Mouse (Mus musculus) embryonic facial prominence, embryonic 14.5 days (tissue): ENCODE results near the gene Cntfr. TPM values are rescaled to one million over a fixed set of nuclear protein-coding genes. Genes with fewer than 3 reads are reported as not detected.
A peak's percentile ranks its signal among the peaks of the same experiment; 100 is the strongest.

Experiments
- ATAC-seq: fragments of 200-750 bp; cut with Nextera tagmentation; 2 replicates; pipeline ENCODE4 v1.8.0; 2017; ENCODE audit warnings: low read depth, moderate number of reproducible peaks, moderate TSS enrichment
- DNase-seq: peaks from one replicate; pipeline ENCODE4 v3.0.0-alpha.2; 2015; ENCODE audit warnings: low spot score
- H3K27ac ChIP-seq: fragments of 300-500 bp; sonication (generic); replicated peaks from 2 replicates; pipeline ENCODE4 v1.5.1; 2014; ENCODE audit warnings: low read depth, mild to moderate bottlenecking, low read length, moderate library complexity
- H3K27me3 ChIP-seq: fragments of 300-500 bp; sonication (generic); replicated peaks from 2 replicates; pipeline ENCODE4 v1.6.1; 2014; ENCODE audit warnings: low read length; ENCODE audit not compliant: control insufficient read depth, insufficient read depth
- H3K36me3 ChIP-seq: fragments of 300-500 bp; sonication (generic); 2 replicates; pipeline ENCODE4 v1.6.1; 2014; ENCODE audit warnings: low read length, mixed read lengths; ENCODE audit not compliant: control insufficient read depth, insufficient read depth
- H3K4me1 ChIP-seq: fragments of 300-500 bp; sonication (generic); 2 replicates; pipeline ENCODE4 v1.6.1; 2014; ENCODE audit warnings: antibody characterized with exemption, low read length; ENCODE audit not compliant: control insufficient read depth, insufficient read depth
- H3K4me2 ChIP-seq: fragments of 300-500 bp; sonication (generic); 2 replicates; pipeline ENCODE4 v1.6.1; 2014; ENCODE audit warnings: low read depth, mild to moderate bottlenecking, low read length, moderate library complexity, mixed read lengths
- H3K4me3 ChIP-seq: fragments of 300-500 bp; sonication (generic); 2 replicates; pipeline ENCODE4 v1.5.1; 2014; ENCODE audit warnings: low read depth, mild to moderate bottlenecking, low read length
- H3K9ac ChIP-seq: fragments of 300-500 bp; sonication (generic); 2 replicates; pipeline ENCODE4 v1.6.1; 2014; ENCODE audit warnings: low read depth, mild to moderate bottlenecking, low read length, moderate library complexity, mixed read lengths
- H3K9me3 ChIP-seq: fragments of 300-500 bp; sonication (generic); 2 replicates; pipeline ENCODE4 v1.6.1; 2016; ENCODE audit warnings: low read length; ENCODE audit not compliant: control insufficient read depth
- WGBS: fragments of 180-500 bp; shearing (Covaris S2); extraction: QIAGEN DNeasy Blood & Tissue Kit; methylation state at CpG from one replicate; pipeline ENCODE4 v1.1.7; 2014; 5-methylcytosine and 5-hydroxymethylcytosine counted together
- polyA plus RNA-seq: library from polyadenylated mRNA; unstranded; fragments of >200 nt; fragmentation: Nextera tagmentation; extraction: Ambion mirVana; gene quantifications from 2 replicates; pipeline ENCODE4 v1.2.1, GENCODE M21; 2014

The Cntfr gene
- polyA plus RNA-seq, 1 experiment from 2014 or later, result 12.8 TPM

DNA sequence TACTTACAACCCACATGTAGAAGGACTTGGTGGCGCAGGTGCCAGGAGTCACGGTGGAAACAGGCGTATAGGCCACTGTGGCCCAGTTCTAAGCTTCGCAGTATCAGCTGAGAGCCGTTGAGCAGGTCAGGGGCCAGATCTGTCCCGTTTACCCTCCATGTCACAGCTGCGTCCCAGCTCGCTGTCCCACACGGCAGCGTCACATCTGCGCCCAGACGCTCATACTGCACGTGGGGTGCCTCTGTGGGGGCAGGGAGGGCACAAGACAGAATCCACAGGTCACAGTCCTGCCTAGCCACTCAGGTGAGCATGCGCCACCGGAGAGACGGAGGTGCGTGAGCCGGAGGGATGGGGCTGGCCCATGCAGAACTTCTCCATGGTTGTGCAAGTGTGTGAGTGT lies 26.1 kb downstream of the Cntfr start:
- H3K9ac ChIP-seq, result no peak overlapping the region
- H3K27ac ChIP-seq, result no peak overlapping the region
- DNase-seq (no peak), ATAC-seq (no peak)
- no peak overlapping the region for H3K4me2 ChIP-seq
- 84% methylated on average over 18 of the region's 18 CpGs for WGBS
- no peak overlapping the region for H3K4me3 ChIP-seq
- H3K36me3 ChIP-seq, result no peaks in the 10 kb centered on the region; the same call in 1 of the 2 replicates
- H3K27me3 ChIP-seq, result no peaks in the 10 kb centered on the region
- H3K4me1 ChIP-seq, result peaks cover 10% of the 10 kb centered on the region; the same call in 1 of the 2 replicates
- H3K9me3 ChIP-seq, result no peaks in the 10 kb centered on the region

GRCm38 (mm10) chr4:41666646-41667045 lies 30.2 kb downstream of the Cntfr start:
- Histone ChIP-seq H3K4me2 (no peak overlapping the region), H3K27me3 (no peaks in the 10 kb centered on the region), H3K9ac (no peak overlapping the region), H3K27ac (no peak overlapping the region), H3K9me3 (no peaks in the 10 kb centered on the region), H3K4me3 (no peak overlapping the region), H3K36me3 (peaks cover 4% of the 10 kb centered on the region), H3K4me1 (peaks cover 23% of the 10 kb centered on the region)
- 72% methylated on average over 10 of the region's 11 CpGs for WGBS
- DNase-seq (no peak), ATAC-seq (no peak)

DNA sequence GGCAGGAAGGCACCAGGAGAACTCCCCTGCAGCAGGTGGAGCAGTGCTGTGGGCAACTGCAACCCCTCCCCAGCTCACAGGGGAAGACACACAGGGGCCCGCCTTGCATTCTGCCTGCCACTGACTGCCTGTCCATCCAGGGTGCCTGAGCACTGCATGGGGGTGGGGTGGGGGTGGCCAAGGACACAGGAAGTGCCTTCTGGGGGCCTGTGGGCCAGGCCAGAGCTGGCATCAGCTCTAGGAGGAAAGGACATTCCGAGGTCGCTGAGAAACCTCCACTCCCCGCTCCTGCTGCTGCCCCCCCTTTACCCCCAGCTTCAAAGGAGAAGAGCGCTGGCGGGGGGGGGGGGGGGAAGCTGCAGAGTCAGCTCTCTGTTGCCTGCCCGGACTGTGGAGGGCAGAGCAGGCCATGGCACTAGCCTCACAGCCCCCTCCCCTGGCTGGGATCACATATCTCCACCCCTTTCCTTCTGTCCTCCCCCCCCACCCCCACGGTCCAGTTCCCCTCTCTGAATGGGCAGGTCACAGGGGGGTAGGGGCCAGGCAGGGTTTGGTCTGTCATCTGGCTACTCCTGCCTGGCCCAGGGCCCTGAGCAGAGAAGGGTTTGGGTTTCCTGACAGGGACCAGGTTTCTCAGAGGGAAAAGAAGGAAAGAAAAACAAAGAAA lies 31.7 kb downstream of the Cntfr start:
- no peaks in the 10 kb centered on the region for H3K9me3 ChIP-seq
- ATAC-seq (no peak), DNase-seq (peak; percentile 16)
- H3K4me3 ChIP-seq, result no peak overlapping the region
- WGBS, result 0% methylated on average over 1 of the region's 8 CpGs
- peaks cover 31% of the 10 kb centered on the region for H3K4me1 ChIP-seq
- H3K9ac ChIP-seq, result peak overlapping the region; percentile 34; the same call in 1 of the 2 replicates
- H3K36me3 ChIP-seq, result peaks cover 4% of the 10 kb centered on the region
- no peaks in the 10 kb centered on the region for H3K27me3 ChIP-seq
- H3K4me2 ChIP-seq, result no peak overlapping the region
- peak overlapping the region; percentile 68 for H3K27ac ChIP-seq

DNA sequence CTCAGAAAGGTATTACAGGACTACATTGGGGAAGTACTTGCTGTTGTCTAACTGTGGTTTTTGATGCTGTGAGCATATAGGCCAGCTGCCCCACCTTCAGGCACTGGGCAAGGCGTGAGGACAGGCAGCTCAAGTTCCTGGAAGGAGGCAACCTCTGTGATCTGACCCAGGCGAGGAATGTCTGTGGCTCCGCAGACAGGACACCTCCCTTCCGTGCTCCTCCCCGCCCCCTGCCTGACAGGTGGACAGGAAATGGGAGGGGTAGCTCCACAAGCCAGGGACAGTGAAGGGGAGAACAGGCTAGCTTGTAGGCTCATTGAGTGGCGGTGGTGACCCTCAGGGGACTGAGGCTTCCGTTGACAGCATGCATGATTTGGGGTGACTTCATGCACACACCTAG lies 32.4 kb downstream of the Cntfr start:
- Histone ChIP-seq H3K4me1 (peaks cover 31% of the 10 kb centered on the region), H3K36me3 (peaks cover 4% of the 10 kb centered on the region; the same call in 1 of the 2 replicates), H3K9ac (no peak overlapping the region), H3K27ac (no peak overlapping the region), H3K4me2 (no peak overlapping the region), H3K27me3 (no peaks in the 10 kb centered on the region), H3K9me3 (no peaks in the 10 kb centered on the region), H3K4me3 (no peak overlapping the region)
- WGBS, result 21% methylated on average over 7 of the region's 7 CpGs
- DNase-seq (no peak), ATAC-seq (no peak)

GRCm38 (mm10) chr4:41663614-41664013 lies 33.3 kb downstream of the Cntfr start:
- ATAC-seq, result no peak
- Histone ChIP-seq H3K4me3 (no peak overlapping the region), H3K4me1 (peaks cover 31% of the 10 kb centered on the region)

DNA sequence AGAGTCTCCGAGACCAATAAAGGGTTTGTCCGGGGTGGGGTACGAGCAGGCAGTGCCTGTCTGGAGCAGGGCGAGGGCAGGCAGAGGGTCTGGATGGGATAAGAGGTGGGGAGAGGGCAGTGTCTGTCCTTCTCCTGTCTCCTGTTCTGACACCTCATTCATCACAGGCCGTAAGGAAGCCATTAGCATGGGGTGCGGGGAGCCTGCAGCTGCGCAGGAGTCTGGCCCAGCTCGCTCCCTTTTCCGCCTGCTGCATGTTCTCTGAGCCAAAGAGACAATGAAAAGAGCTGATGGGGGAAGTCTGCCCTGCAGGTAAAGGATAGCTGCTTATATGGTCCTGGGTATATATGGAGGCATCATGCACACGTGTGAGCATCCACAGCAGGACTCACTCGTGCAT lies 34.2 kb downstream of the Cntfr start:
- no peaks in the 10 kb centered on the region for H3K9me3 ChIP-seq
- no peak overlapping the region for H3K27ac ChIP-seq
- WGBS, result 64% methylated on average over 11 of the region's 11 CpGs
- no peak overlapping the region for H3K4me3 ChIP-seq
- peaks cover 9% of the 10 kb centered on the region; the same call in 1 of the 2 replicates for H3K36me3 ChIP-seq
- H3K4me1 ChIP-seq, result peaks cover 31% of the 10 kb centered on the region
- no peak overlapping the region for H3K4me2 ChIP-seq
- no peak for ATAC-seq
- H3K9ac ChIP-seq, result no peak overlapping the region
- DNase-seq, result no peak
- H3K27me3 ChIP-seq, result no peaks in the 10 kb centered on the region; the same call in 1 of the 2 replicates

More at GRCm38 (mm10) chr4:41663614-41664013, 33.3 kb downstream of the Cntfr start:
- Histone ChIP-seq H3K9me3 (no peaks in the 10 kb centered on the region), H3K4me2 (no peak overlapping the region), H3K9ac (0 out of 2 replicates have a peak overlapping the region, but pooled peaks have one; percentile 25), H3K36me3 (peaks cover 4% of the 10 kb centered on the region; the same call in 1 of the 2 replicates), H3K27me3 (no peaks in the 10 kb centered on the region), H3K27ac (no peak overlapping the region)
- 30% methylated on average over 8 of the region's 9 CpGs for WGBS
- DNase-seq, result no peak

- no peak overlapping the region for H3K4me2 ChIP-seq
- peaks cover 31% of the 10 kb centered on the region for H3K4me1 ChIP-seq
- H3K27ac ChIP-seq, result no peak overlapping the region; the same call in 1 of the 2 replicates
- H3K36me3 ChIP-seq, result peaks cover 11% of the 10 kb centered on the region; the same call in 1 of the 2 replicates
- no peak overlapping the region for H3K4me3 ChIP-seq
- ATAC-seq (peak; percentile 60), DNase-seq (peak; percentile 89)
- no peaks in the 10 kb centered on the region; the same call in 1 of the 2 replicates for H3K27me3 ChIP-seq
- 19% methylated on average over 9 of the region's 11 CpGs for WGBS
- H3K9ac ChIP-seq, result no peak overlapping the region
- no peaks in the 10 kb centered on the region for H3K9me3 ChIP-seq
Measured at GRCm38 (mm10) chr4:41660851-41661430, 35.9 kb downstream of the Cntfr start.

DNA sequence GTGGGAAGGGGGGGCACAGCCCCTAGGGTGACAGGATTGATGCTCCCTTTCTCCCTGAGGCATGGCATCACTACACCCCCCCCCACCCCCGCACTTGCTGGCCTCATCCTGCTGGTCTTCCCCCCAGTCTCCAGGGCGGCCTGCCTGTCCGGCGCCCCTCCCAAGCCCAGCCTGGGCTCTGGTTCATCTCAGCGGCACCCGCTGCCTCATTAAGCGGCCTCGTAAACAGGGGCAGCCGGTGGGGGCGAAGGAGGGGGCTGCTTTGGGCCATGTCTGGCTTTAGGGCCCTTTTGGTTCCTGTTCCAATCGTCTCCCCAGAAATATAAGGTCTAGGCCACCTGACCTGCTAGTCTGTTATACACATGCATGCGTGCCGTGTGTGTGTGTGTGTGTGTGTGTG lies 37.3 kb downstream of the Cntfr start:
- ATAC-seq (no peak), DNase-seq (no peak)
- H3K36me3 ChIP-seq, result peaks cover 11% of the 10 kb centered on the region; the same call in 1 of the 2 replicates
- H3K4me1 ChIP-seq, result peaks cover 19% of the 10 kb centered on the region
- H3K27ac ChIP-seq, result no peak overlapping the region
- 78% methylated on average over 7 of the region's 13 CpGs for WGBS
- no peak overlapping the region for H3K4me2 ChIP-seq
- no peaks in the 10 kb centered on the region; the same call in 1 of the 2 replicates for H3K27me3 ChIP-seq
- H3K9me3 ChIP-seq, result no peaks in the 10 kb centered on the region
- no peak overlapping the region for H3K9ac ChIP-seq
- H3K4me3 ChIP-seq, result no peak overlapping the region
